Mouse (Mus musculus): Measurements from ENCODE around the gene Lrcol1.

GRCm38 (mm10) chr5:110402557-110402956 lies 58.0 kb downstream of the Lrcol1 start:
- TF ChIP-seq POLR2A (IDR thresholded peaks at IDR 0.05; ENCODE audit: extremely low read depth, insufficient read depth, low read length) (no peak), CTCF (IDR thresholded peaks at IDR 0.05; ENCODE audit: extremely low read depth, insufficient read depth, low read length) (no peak)
